Mouse (Mus musculus) 3134 (cell line): Measurements from ENCODE around the gene Vmo1.

Experiments used
- DNase-seq: peaks from one replicate; pipeline ENCODE4 v3.0.0-alpha.2; 2011; ENCODE audit warnings: low spot score; ENCODE audit not compliant: insufficient read length; ENCODE audit errors: extremely low read depth

The Vmo1 gene

GRCm38 (mm10) chr11:70523306-70523989, 9.0 kb upstream of the Vmo1 start:
- peak; percentile 55 for DNase-seq

GRCm38 (mm10) chr11:70520178-70520769, 5.9 kb upstream of the Vmo1 start:
- DNase-seq = no peak

- DNase-seq = no peak
Observed at GRCm38 (mm10) chr11:70518923-70519322, 4.5 kb upstream of the Vmo1 start, which contains the start of gene Gltpd2. TSS of gene Gltpd2 (plus strand) at chr11:70519196.

GRCm38 (mm10) chr11:70518436-70518835, 4.0 kb upstream of the Vmo1 start:
- no peak for DNase-seq

- no peak for DNase-seq
Observed at GRCm38 (mm10) chr11:70516352-70516751, 1.9 kb upstream of the Vmo1 start.

GRCm38 (mm10) chr11:70513520-70513919, 896 bp downstream of the Vmo1 start:
- DNase-seq = peak; percentile 46

GRCm38 (mm10) chr11:70512709-70513342, 1.6 kb downstream of the Vmo1 start:
- no peak for DNase-seq

- DNase-seq = no peak
Observed at GRCm38 (mm10) chr11:70511825-70512224, 2.6 kb downstream of the Vmo1 start.

- no peak for DNase-seq
Observed at GRCm38 (mm10) chr11:70511242-70511641, 3.2 kb downstream of the Vmo1 start.

GRCm38 (mm10) chr11:70509753-70510564, 4.5 kb downstream of the Vmo1 start:
- no peak for DNase-seq

- DNase-seq = no peak
Observed at GRCm38 (mm10) chr11:70506962-70507515, 7.4 kb downstream of the Vmo1 start.

GRCm38 (mm10) chr11:70506385-70506784, 8.0 kb downstream of the Vmo1 start:
- DNase-seq = no peak

GRCm38 (mm10) chr11:70504970-70505369, 9.4 kb downstream of the Vmo1 start, which contains the start of gene Tm4sf5:
TSS of gene Tm4sf5 (plus strand) at chr11:70505244.
- DNase-seq = no peak

GRCm38 (mm10) chr11:70502018-70502417, 12.4 kb downstream of the Vmo1 start:
- DNase-seq = no peak

GRCm38 (mm10) chr11:70500476-70500812, 14.0 kb downstream of the Vmo1 start:
- no peak for DNase-seq

GRCm38 (mm10) chr11:70499566-70500475, 14.6 kb downstream of the Vmo1 start:
- DNase-seq = no peak

GRCm38 (mm10) chr11:70489684-70490083, 24.7 kb downstream of the Vmo1 start:
- no peak for DNase-seq

GRCm38 (mm10) chr11:70489138-70489537, 25.3 kb downstream of the Vmo1 start:
- DNase-seq = no peak

- no peak for DNase-seq
Observed at GRCm38 (mm10) chr11:70487816-70488215, 26.6 kb downstream of the Vmo1 start.

GRCm38 (mm10) chr11:70485498-70485897, 28.9 kb downstream of the Vmo1 start:
- DNase-seq = no peak
